Mouse (Mus musculus) liver, embryonic 11.5 days (tissue): ENCODE measurements around the gene Gm11027. TPM values are rescaled to one million over a fixed set of nuclear protein-coding genes. Genes with fewer than 3 reads are reported as not detected.

ENCODE experiments used
- ATAC-seq: fragments of 200-750 bp; cut with Nextera tagmentation; replicated peaks from 2 replicates; pipeline ENCODE4 v1.8.0; 2017; ENCODE audit warnings: moderate number of reproducible peaks, mild to moderate bottlenecking, moderate TSS enrichment, moderate library complexity; ENCODE audit not compliant: low FRiP score
- DNase-seq: peaks from one replicate; pipeline ENCODE4 v3.0.0-alpha.2; 2017; ENCODE audit warnings: low spot score
- H3K27ac ChIP-seq: fragments of 300-500 bp; sonication (generic); 2 replicates; pipeline ENCODE4 v1.5.1; 2014; ENCODE audit warnings: mild to moderate bottlenecking, low read depth, low read length, control low read depth
- H3K27me3 ChIP-seq: fragments of 300-500 bp; sonication (generic); replicated peaks from 2 replicates; pipeline ENCODE4 v1.6.1; 2014; ENCODE audit warnings: low read length, mixed read lengths; ENCODE audit not compliant: control insufficient read depth, insufficient read depth
- H3K36me3 ChIP-seq: fragments of 300-500 bp; sonication (generic); 2 replicates; pipeline ENCODE4 v1.6.1; 2014; ENCODE audit warnings: mild to moderate bottlenecking, low read length, moderate library complexity, mixed read lengths; ENCODE audit not compliant: control insufficient read depth, insufficient read depth
- H3K4me1 ChIP-seq: fragments of 300-500 bp; sonication (generic); replicated peaks from 2 replicates; pipeline ENCODE4 v1.6.1; 2014; ENCODE audit warnings: low read length, mixed read lengths; ENCODE audit not compliant: control insufficient read depth, insufficient read depth
- H3K4me2 ChIP-seq: fragments of 300-500 bp; sonication (generic); 2 replicates; pipeline ENCODE4 v1.6.1; 2014; ENCODE audit warnings: mild to moderate bottlenecking, control low read depth, moderate library complexity
- H3K4me3 ChIP-seq: fragments of 300-500 bp; sonication (generic); 2 replicates; pipeline ENCODE4 v1.5.1; 2014; ENCODE audit warnings: low read depth, low read length, control low read depth
- H3K9ac ChIP-seq: fragments of 300-500 bp; sonication (generic); 2 replicates; pipeline ENCODE4 v1.6.1; 2014; ENCODE audit warnings: low read depth, low read length, control low read depth
- H3K9me3 ChIP-seq: fragments of 300-500 bp; sonication (generic); 2 replicates; pipeline ENCODE4 v1.6.1; 2016; ENCODE audit warnings: low read length, inconsistent platforms, mixed read lengths; ENCODE audit not compliant: control insufficient read depth
- WGBS: fragments of 180-500 bp; shearing (Covaris S2); extraction: QIAGEN DNeasy Blood & Tissue Kit; methylation state at CpG from one replicate; pipeline ENCODE4 v1.1.7; 2014; 5-methylcytosine and 5-hydroxymethylcytosine counted together
- polyA plus RNA-seq: library from polyadenylated mRNA; unstranded; fragments of >200 nt; fragmentation: Nextera tagmentation; extraction: Ambion mirVana; gene quantifications from 2 replicates; pipeline ENCODE4 v1.2.1, GENCODE M21; 2014

Gene Gm11027
- polyA plus RNA-seq, 1 experiment from 2014 or later, result not detected

DNA sequence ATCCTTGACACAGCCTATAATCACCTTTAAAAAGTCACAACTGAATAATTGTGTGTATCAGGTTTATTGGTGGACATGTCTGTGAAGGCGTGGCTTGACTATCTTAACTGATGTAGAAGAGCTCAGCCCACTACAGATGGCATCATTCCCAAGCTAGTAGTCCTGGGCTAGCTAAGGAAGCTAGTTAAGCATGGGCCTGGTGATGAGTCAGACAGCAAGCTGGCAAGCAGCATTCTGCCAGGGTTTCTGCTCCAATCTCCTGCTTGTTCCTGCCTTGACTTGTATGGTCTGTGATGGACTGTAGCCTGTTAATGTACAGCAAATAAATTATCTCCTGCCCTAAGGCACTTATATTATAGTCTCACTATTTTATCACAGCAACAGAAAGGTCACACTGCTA is 30.6 kb upstream of the Gm11027 start:
- H3K27me3 ChIP-seq, result no peaks in the 10 kb centered on the region
- no peak for ATAC-seq
- no peaks in the 10 kb centered on the region for H3K4me1 ChIP-seq
- peaks cover 2% of the 10 kb centered on the region; the same call in 1 of the 2 replicates for H3K36me3 ChIP-seq
- no peaks in the 10 kb centered on the region for H3K9me3 ChIP-seq
- H3K4me2 ChIP-seq, result no peak overlapping the region
- no peak overlapping the region for H3K9ac ChIP-seq
- H3K27ac ChIP-seq, result no peak overlapping the region
- 64% methylated on average over 1 of the region's 1 CpGs for WGBS
- DNase-seq, result no peak
- H3K4me3 ChIP-seq, result no peak overlapping the region

- DNase-seq, result no peak
- no peak overlapping the region for H3K4me2 ChIP-seq
- peak; percentile 54; the same call in 1 of the 2 replicates for ATAC-seq
- H3K27ac ChIP-seq, result no peak overlapping the region
- H3K9me3 ChIP-seq, result no peaks in the 10 kb centered on the region
- H3K4me1 ChIP-seq, result peaks cover 4% of the 10 kb centered on the region
- H3K4me3 ChIP-seq, result no peak overlapping the region
- H3K9ac ChIP-seq, result no peak overlapping the region
- WGBS, result 35% methylated on average over 8 of the region's 8 CpGs
- no peaks in the 10 kb centered on the region for H3K36me3 ChIP-seq
- no peaks in the 10 kb centered on the region for H3K27me3 ChIP-seq
Observed at GRCm38 (mm10) chr12:116254652-116255051, 20.5 kb upstream of the Gm11027 start.

DNA sequence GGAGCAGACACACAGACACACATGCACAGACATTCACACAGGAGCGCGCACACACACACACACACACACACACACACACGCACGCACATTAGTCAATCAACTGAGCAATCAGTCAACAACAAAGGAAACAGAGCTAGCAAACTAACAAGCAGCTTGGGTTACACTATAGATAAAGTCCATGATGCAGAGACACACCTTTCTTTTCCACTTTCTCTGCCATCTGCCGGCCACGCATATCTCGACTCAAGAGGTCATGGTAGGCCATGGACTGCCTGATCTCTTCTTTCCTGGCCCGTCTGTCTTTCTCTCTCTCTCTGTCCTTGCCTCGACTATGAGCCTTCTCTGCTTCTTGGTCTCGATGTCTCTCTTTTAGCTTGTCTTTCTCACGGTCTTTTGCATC is 19.6 kb upstream of the Gm11027 start:
- peak; percentile 62 for ATAC-seq
- no peaks in the 10 kb centered on the region for H3K9me3 ChIP-seq

GRCm38 (mm10) chr12:116258321-116258720 is 16.9 kb upstream of the Gm11027 start:
- DNase-seq, result no peak
- no peak overlapping the region for H3K27ac ChIP-seq
- H3K9me3 ChIP-seq, result no peaks in the 10 kb centered on the region
- WGBS, result 80% methylated on average over 2 of the region's 2 CpGs
- H3K36me3 ChIP-seq, result no peaks in the 10 kb centered on the region
- no peak overlapping the region for H3K9ac ChIP-seq
- ATAC-seq, result no peak
- H3K27me3 ChIP-seq, result no peaks in the 10 kb centered on the region
- H3K4me1 ChIP-seq, result peaks cover 6% of the 10 kb centered on the region
- no peak overlapping the region for H3K4me3 ChIP-seq
- H3K4me2 ChIP-seq, result no peak overlapping the region

More for the DNA sequence above, 19.6 kb upstream of the Gm11027 start:
- no peak for DNase-seq
- Histone ChIP-seq H3K27ac (no peak overlapping the region), H3K4me2 (no peak overlapping the region), H3K27me3 (no peaks in the 10 kb centered on the region), H3K4me3 (no peak overlapping the region), H3K4me1 (peaks cover 4% of the 10 kb centered on the region), H3K36me3 (no peaks in the 10 kb centered on the region), H3K9ac (no peak overlapping the region)
- 73% methylated on average over 11 of the region's 11 CpGs for WGBS

- 4% methylated on average over 47 of the region's 47 CpGs for WGBS
- peak within 1 kb of the TSS; percentile 58 for H3K4me3 ChIP-seq
- DNase-seq (peak; percentile 91), ATAC-seq (peak; percentile 96)
- no peaks in the 10 kb centered on the region for H3K9me3 ChIP-seq
- H3K4me2 ChIP-seq, result peak within 1 kb of the TSS; percentile 79
- H3K27ac ChIP-seq, result no peak within 1 kb of the TSS
- H3K36me3 ChIP-seq, result no peaks in the 10 kb centered on the region
- no peaks in the 10 kb centered on the region for H3K27me3 ChIP-seq
- peaks cover 5% of the 10 kb centered on the region; the same call in 1 of the 2 replicates for H3K4me1 ChIP-seq
- H3K9ac ChIP-seq, result peak within 1 kb of the TSS; percentile 61
Observed at GRCm38 (mm10) chr12:116262555-116263341, 12.4 kb upstream of the Gm11027 start, which contains the start of gene Wdr60. Gene Wdr60, minus strand, starts transcription at chr12:116263022.

DNA sequence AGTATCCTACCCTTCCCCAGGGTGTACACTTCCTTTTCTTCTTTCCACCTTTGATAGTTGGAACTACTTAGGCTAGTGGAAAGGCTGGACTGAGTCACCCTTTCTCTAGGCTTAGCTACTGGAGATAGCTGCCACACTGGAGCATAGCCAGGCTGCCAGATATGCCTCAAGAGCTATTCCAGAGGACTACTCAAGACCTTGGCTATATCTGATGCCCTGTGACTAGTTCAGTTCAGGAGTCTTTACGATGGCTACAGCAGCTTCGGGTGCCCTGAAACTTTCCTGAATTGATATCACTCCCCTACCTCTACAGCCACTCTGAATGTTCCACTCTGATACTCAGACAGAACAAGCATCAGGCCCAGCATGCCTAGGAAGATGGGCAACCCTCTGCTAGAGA is 10.4 kb upstream of the Gm11027 start:
- H3K9me3 ChIP-seq, result no peaks in the 10 kb centered on the region
- no peak for DNase-seq
- H3K9ac ChIP-seq, result no peak overlapping the region
- H3K27ac ChIP-seq, result 0 out of 2 replicates have a peak overlapping the region, but pooled peaks have one; percentile 15
- WGBS, result 59% methylated on average over 2 of the region's 2 CpGs
- no peak overlapping the region for H3K4me2 ChIP-seq
- peaks cover 5% of the 10 kb centered on the region; the same call in 1 of the 2 replicates for H3K4me1 ChIP-seq
- no peaks in the 10 kb centered on the region for H3K36me3 ChIP-seq
- H3K4me3 ChIP-seq, result no peak overlapping the region
- peak; percentile 4; the same call in 1 of the 2 replicates for ATAC-seq
- H3K27me3 ChIP-seq, result no peaks in the 10 kb centered on the region

- no peak overlapping the region for H3K4me2 ChIP-seq
- H3K9me3 ChIP-seq, result no peaks in the 10 kb centered on the region
- H3K27ac ChIP-seq, result no peak overlapping the region
- no peaks in the 10 kb centered on the region for H3K36me3 ChIP-seq
- WGBS, result 62% methylated on average over 2 of the region's 2 CpGs
- no peak overlapping the region for H3K4me3 ChIP-seq
- no peak for DNase-seq
- peak; percentile 64 for ATAC-seq
- peaks cover 5% of the 10 kb centered on the region; the same call in 1 of the 2 replicates for H3K4me1 ChIP-seq
- no peaks in the 10 kb centered on the region for H3K27me3 ChIP-seq
- no peak overlapping the region for H3K9ac ChIP-seq
Observed at GRCm38 (mm10) chr12:116265275-116265674, 9.9 kb upstream of the Gm11027 start.

GRCm38 (mm10) chr12:116269450-116269849 is 5.7 kb upstream of the Gm11027 start:
- H3K4me2 ChIP-seq, result no peak overlapping the region
- no peaks in the 10 kb centered on the region for H3K9me3 ChIP-seq
- no peak overlapping the region for H3K9ac ChIP-seq
- 67% methylated on average over 5 of the region's 5 CpGs for WGBS
- H3K27me3 ChIP-seq, result no peaks in the 10 kb centered on the region
- no peaks in the 10 kb centered on the region for H3K4me1 ChIP-seq
- no peaks in the 10 kb centered on the region for H3K36me3 ChIP-seq
- H3K4me3 ChIP-seq, result no peak overlapping the region
- no peak for DNase-seq
- ATAC-seq, result no peak
- H3K27ac ChIP-seq, result no peak overlapping the region

DNA sequence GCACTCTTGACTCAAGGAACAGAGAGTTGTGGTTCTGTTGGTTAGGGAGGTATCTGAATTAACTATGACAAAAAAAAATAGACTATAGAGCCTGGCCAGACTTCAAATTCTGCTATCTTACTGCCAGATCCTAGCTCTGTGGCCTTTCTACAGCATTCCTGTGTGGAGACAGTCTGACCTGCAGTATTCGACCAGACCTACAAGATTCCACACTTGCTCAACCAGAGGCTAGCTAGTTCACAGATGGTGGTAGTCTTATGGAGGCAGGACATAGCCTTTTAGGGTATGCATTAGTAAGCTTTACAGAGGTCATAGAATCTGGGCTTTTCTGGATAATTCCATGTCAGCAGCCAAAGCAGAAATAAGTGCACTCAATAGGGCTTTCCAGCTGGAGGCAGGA is 4.6 kb upstream of the Gm11027 start:
- Histone ChIP-seq H3K9ac (no peak overlapping the region), H3K9me3 (no peaks in the 10 kb centered on the region), H3K36me3 (no peaks in the 10 kb centered on the region), H3K27ac (no peak overlapping the region), H3K4me2 (no peak overlapping the region), H3K4me3 (no peak overlapping the region), H3K27me3 (no peaks in the 10 kb centered on the region), H3K4me1 (no peaks in the 10 kb centered on the region)
- 63% methylated on average over 1 of the region's 1 CpGs for WGBS
- no peak for ATAC-seq
- no peak for DNase-seq
